Mouse (Mus musculus): ENCODE results near the gene Btbd10. TPM values are rescaled to one million over a fixed set of nuclear protein-coding genes. Genes with fewer than 3 reads are reported as not detected.

Gene Btbd10
- polyA plus RNA-seq, 1 experiment from 2014 or later, result 44.3 TPM

- Histone ChIP-seq H3K4me2 (ENCODE audit: low read depth) (no peak overlapping the region), H3K36me3 (ENCODE audit: control insufficient read depth, insufficient read depth, low read length) (no peaks in the 10 kb centered on the region), H3K27me3 (ENCODE audit: control insufficient read depth, insufficient read depth, low read length) (no peaks in the 10 kb centered on the region), H3K9ac (ENCODE audit: low read length) (no peak overlapping the region), H3K4me1 (ENCODE audit: control insufficient read depth, insufficient read depth, low read length) (no peaks in the 10 kb centered on the region), H3K4me3 (ENCODE audit: low read depth, low read length) (no peak overlapping the region), H3K27ac (ENCODE audit: low read depth, low read length) (no peak overlapping the region), H3K9me3 (ENCODE audit: control insufficient read depth, low read length) (no peaks in the 10 kb centered on the region)
- WGBS, result 90% methylated on average over 2 of the region's 2 CpGs
- DNase-seq (ENCODE audit: low spot score) (no peak), ATAC-seq (ENCODE audit: insufficient read depth, low FRiP score, low TSS enrichment) (no peak)
Observed at GRCm38 (mm10) chr7:113285405-113285804, 83.8 kb downstream of the Btbd10 start.

- H3K27me3 ChIP-seq (ENCODE audit: control insufficient read depth, insufficient read depth, low read length), result no peaks in the 10 kb centered on the region
- no peaks in the 10 kb centered on the region for H3K36me3 ChIP-seq (ENCODE audit: control insufficient read depth, insufficient read depth, low read length)
- H3K4me2 ChIP-seq (ENCODE audit: low read depth), result no peak overlapping the region
- H3K27ac ChIP-seq (ENCODE audit: low read depth, low read length), result no peak overlapping the region
- H3K4me1 ChIP-seq (ENCODE audit: control insufficient read depth, insufficient read depth, low read length), result no peaks in the 10 kb centered on the region
- H3K9me3 ChIP-seq (ENCODE audit: control insufficient read depth, low read length), result no peaks in the 10 kb centered on the region
- no peak overlapping the region for H3K9ac ChIP-seq (ENCODE audit: low read length)
- DNase-seq (ENCODE audit: low spot score) (no peak), ATAC-seq (ENCODE audit: insufficient read depth, low FRiP score, low TSS enrichment) (no peak)
- H3K4me3 ChIP-seq (ENCODE audit: low read depth, low read length), result no peak overlapping the region
- WGBS, result 67% methylated on average over 2 of the region's 2 CpGs
Observed at GRCm38 (mm10) chr7:113279246-113279645, 89.9 kb downstream of the Btbd10 start.

GRCm38 (mm10) chr7:113278493-113278892, 90.7 kb downstream of the Btbd10 start:
- H3K9me3 ChIP-seq (ENCODE audit: control insufficient read depth, low read length), result no peaks in the 10 kb centered on the region
- 90% methylated on average over 4 of the region's 4 CpGs for WGBS
- H3K27me3 ChIP-seq (ENCODE audit: control insufficient read depth, insufficient read depth, low read length), result no peaks in the 10 kb centered on the region
- no peak overlapping the region for H3K27ac ChIP-seq (ENCODE audit: low read depth, low read length)
- ATAC-seq (ENCODE audit: insufficient read depth, low FRiP score, low TSS enrichment) (no peak), DNase-seq (ENCODE audit: low spot score) (no peak)
- H3K4me3 ChIP-seq (ENCODE audit: low read depth, low read length), result no peak overlapping the region
- no peaks in the 10 kb centered on the region for H3K4me1 ChIP-seq (ENCODE audit: control insufficient read depth, insufficient read depth, low read length)
- H3K9ac ChIP-seq (ENCODE audit: low read length), result no peak overlapping the region
- H3K36me3 ChIP-seq (ENCODE audit: control insufficient read depth, insufficient read depth, low read length), result no peaks in the 10 kb centered on the region
- H3K4me2 ChIP-seq (ENCODE audit: low read depth), result no peak overlapping the region

- Histone ChIP-seq H3K4me1 (ENCODE audit: control insufficient read depth, insufficient read depth, low read length) (no peaks in the 10 kb centered on the region), H3K9ac (ENCODE audit: low read length) (no peak overlapping the region), H3K27me3 (ENCODE audit: control insufficient read depth, insufficient read depth, low read length) (no peaks in the 10 kb centered on the region), H3K27ac (ENCODE audit: low read depth, low read length) (no peak overlapping the region), H3K4me3 (ENCODE audit: low read depth, low read length) (no peak overlapping the region), H3K36me3 (ENCODE audit: control insufficient read depth, insufficient read depth, low read length) (no peaks in the 10 kb centered on the region), H3K4me2 (ENCODE audit: low read depth) (no peak overlapping the region), H3K9me3 (ENCODE audit: control insufficient read depth, low read length) (no peaks in the 10 kb centered on the region)
- ATAC-seq (ENCODE audit: insufficient read depth, low FRiP score, low TSS enrichment) (no peak), DNase-seq (ENCODE audit: low spot score) (no peak)
- 81% methylated on average over 2 of the region's 2 CpGs for WGBS
Observed at GRCm38 (mm10) chr7:113277245-113277644, 91.9 kb downstream of the Btbd10 start.

GRCm38 (mm10) chr7:113272338-113272997, 96.7 kb downstream of the Btbd10 start:
- H3K4me3 ChIP-seq (ENCODE audit: low read depth, low read length), result no peak overlapping the region

GRCm38 (mm10) chr7:113270991-113271390, 98.2 kb downstream of the Btbd10 start:
- ATAC-seq (ENCODE audit: insufficient read depth, low FRiP score, low TSS enrichment), result no peak
- no peak for DNase-seq (ENCODE audit: low spot score)
- no peak overlapping the region for H3K27ac ChIP-seq (ENCODE audit: low read depth, low read length)
- no peak overlapping the region for H3K4me2 ChIP-seq (ENCODE audit: low read depth)
- no peak overlapping the region for H3K4me3 ChIP-seq (ENCODE audit: low read depth, low read length)
- 73% methylated on average over 2 of the region's 2 CpGs for WGBS
- H3K9ac ChIP-seq (ENCODE audit: low read length), result no peak overlapping the region
- H3K36me3 ChIP-seq (ENCODE audit: control insufficient read depth, insufficient read depth, low read length), result no peaks in the 10 kb centered on the region
- H3K27me3 ChIP-seq (ENCODE audit: control insufficient read depth, insufficient read depth, low read length), result no peaks in the 10 kb centered on the region
- H3K4me1 ChIP-seq (ENCODE audit: control insufficient read depth, insufficient read depth, low read length), result no peaks in the 10 kb centered on the region
- H3K9me3 ChIP-seq (ENCODE audit: control insufficient read depth, low read length), result no peaks in the 10 kb centered on the region

More at GRCm38 (mm10) chr7:113272338-113272997, 96.7 kb downstream of the Btbd10 start:
- no peak for DNase-seq (ENCODE audit: low spot score)
- Histone ChIP-seq H3K36me3 (ENCODE audit: control insufficient read depth, insufficient read depth, low read length) (no peaks in the 10 kb centered on the region), H3K9me3 (ENCODE audit: control insufficient read depth, low read length) (no peaks in the 10 kb centered on the region), H3K27ac (ENCODE audit: low read depth, low read length) (no peak overlapping the region), H3K9ac (ENCODE audit: low read length) (no peak overlapping the region), H3K4me2 (ENCODE audit: low read depth) (no peak overlapping the region), H3K27me3 (ENCODE audit: control insufficient read depth, insufficient read depth, low read length) (no peaks in the 10 kb centered on the region), H3K4me1 (ENCODE audit: control insufficient read depth, insufficient read depth, low read length) (no peaks in the 10 kb centered on the region)
- 86% methylated on average over 5 of the region's 6 CpGs for WGBS
- ATAC-seq (ENCODE audit: insufficient read depth, low FRiP score, low TSS enrichment), result no peak

- Histone ChIP-seq H3K36me3 (ENCODE audit: control insufficient read depth, insufficient read depth, low read length) (no peaks in the 10 kb centered on the region), H3K27me3 (ENCODE audit: control insufficient read depth, insufficient read depth, low read length) (no peaks in the 10 kb centered on the region), H3K4me1 (ENCODE audit: control insufficient read depth, insufficient read depth, low read length) (no peaks in the 10 kb centered on the region), H3K9me3 (ENCODE audit: control insufficient read depth, low read length) (no peaks in the 10 kb centered on the region), H3K4me3 (ENCODE audit: low read depth, low read length) (no peak overlapping the region), H3K9ac (ENCODE audit: low read length) (no peak overlapping the region), H3K4me2 (ENCODE audit: low read depth) (no peak overlapping the region), H3K27ac (ENCODE audit: low read depth, low read length) (no peak overlapping the region)
- WGBS, result 82% methylated on average over 10 of the region's 10 CpGs
- DNase-seq (ENCODE audit: low spot score), result no peak
- no peak for ATAC-seq (ENCODE audit: insufficient read depth, low FRiP score, low TSS enrichment)
Observed at GRCm38 (mm10) chr7:113270551-113270950, 98.6 kb downstream of the Btbd10 start.

- no peak overlapping the region for H3K4me2 ChIP-seq (ENCODE audit: low read depth)
- H3K27ac ChIP-seq (ENCODE audit: low read depth, low read length), result no peak overlapping the region
- H3K36me3 ChIP-seq (ENCODE audit: control insufficient read depth, insufficient read depth, low read length), result no peaks in the 10 kb centered on the region
- whole genome bisulfite sequencing, result 60% methylated on average over 3 of the region's 3 CpGs
- no peak overlapping the region for H3K9ac ChIP-seq (ENCODE audit: low read length)
- no peaks in the 10 kb centered on the region for H3K4me1 ChIP-seq (ENCODE audit: control insufficient read depth, insufficient read depth, low read length)
- H3K9me3 ChIP-seq (ENCODE audit: control insufficient read depth, low read length), result no peaks in the 10 kb centered on the region
- H3K27me3 ChIP-seq (ENCODE audit: control insufficient read depth, insufficient read depth, low read length), result no peaks in the 10 kb centered on the region
- ATAC-seq (ENCODE audit: insufficient read depth, low FRiP score, low TSS enrichment), result no peak
- DNase-seq (ENCODE audit: low spot score), result no peak
- H3K4me3 ChIP-seq (ENCODE audit: low read depth, low read length), result no peak overlapping the region
Observed at GRCm38 (mm10) chr7:113269921-113270320, 99.3 kb downstream of the Btbd10 start.

GRCm38 (mm10) chr7:113269081-113269480, 100.1 kb downstream of the Btbd10 start:
- H3K4me3 ChIP-seq (ENCODE audit: low read depth, low read length), result no peak overlapping the region
- H3K9me3 ChIP-seq (ENCODE audit: control insufficient read depth, low read length), result no peaks in the 10 kb centered on the region
- no peak overlapping the region for H3K9ac ChIP-seq (ENCODE audit: low read length)
- no peak for DNase-seq (ENCODE audit: low spot score)
- no peak overlapping the region for H3K27ac ChIP-seq (ENCODE audit: low read depth, low read length)
- H3K36me3 ChIP-seq (ENCODE audit: control insufficient read depth, insufficient read depth, low read length), result no peaks in the 10 kb centered on the region
- H3K27me3 ChIP-seq (ENCODE audit: control insufficient read depth, insufficient read depth, low read length), result no peaks in the 10 kb centered on the region
- no peak overlapping the region for H3K4me2 ChIP-seq (ENCODE audit: low read depth)
- ATAC-seq (ENCODE audit: insufficient read depth, low FRiP score, low TSS enrichment), result no peak
- no peaks in the 10 kb centered on the region for H3K4me1 ChIP-seq (ENCODE audit: control insufficient read depth, insufficient read depth, low read length)
